Mouse (Mus musculus): ENCODE results near the gene Tifab. TPM values are rescaled to one million over a fixed set of nuclear protein-coding genes. Genes with fewer than 3 reads are reported as not detected.

Tifab gene
- polyA plus RNA-seq, 1 experiment from 2014 or later, result 1.3 TPM

- Histone ChIP-seq H3K9me3 (no peaks in the 10 kb centered on the region), H3K27ac (no peak overlapping the region), H3K4me1 (peaks cover 36% of the 10 kb centered on the region), H3K4me2 (replicated peaks) (no peak overlapping the region), H3K9ac (no peak overlapping the region), H3K36me3 (no peaks in the 10 kb centered on the region), H3K4me3 (no peak overlapping the region), H3K27me3 (no peaks in the 10 kb centered on the region)
- ATAC-seq (ENCODE audit: insufficient number of reproducible peaks, insufficient read depth, low FRiP score, low TSS enrichment), result no peak
- WGBS, result 58% methylated on average over 7 of the region's 7 CpGs
Observed at GRCm38 (mm10) chr13:56155671-56156070, 23.0 kb downstream of the Tifab start.

- Histone ChIP-seq H3K4me2 (replicated peaks) (no peak overlapping the region), H3K27ac (0 out of 2 replicates have a peak overlapping the region, but pooled peaks have one; percentile 54), H3K4me3 (no peak overlapping the region), H3K9ac (no peak overlapping the region), H3K36me3 (no peaks in the 10 kb centered on the region), H3K4me1 (peaks cover 31% of the 10 kb centered on the region), H3K9me3 (no peaks in the 10 kb centered on the region), H3K27me3 (no peaks in the 10 kb centered on the region)
- 48% methylated on average over 5 of the region's 5 CpGs for WGBS
- ATAC-seq (ENCODE audit: insufficient number of reproducible peaks, insufficient read depth, low FRiP score, low TSS enrichment), result no peak
Observed at GRCm38 (mm10) chr13:56155048-56155447, 23.6 kb downstream of the Tifab start.

DNA sequence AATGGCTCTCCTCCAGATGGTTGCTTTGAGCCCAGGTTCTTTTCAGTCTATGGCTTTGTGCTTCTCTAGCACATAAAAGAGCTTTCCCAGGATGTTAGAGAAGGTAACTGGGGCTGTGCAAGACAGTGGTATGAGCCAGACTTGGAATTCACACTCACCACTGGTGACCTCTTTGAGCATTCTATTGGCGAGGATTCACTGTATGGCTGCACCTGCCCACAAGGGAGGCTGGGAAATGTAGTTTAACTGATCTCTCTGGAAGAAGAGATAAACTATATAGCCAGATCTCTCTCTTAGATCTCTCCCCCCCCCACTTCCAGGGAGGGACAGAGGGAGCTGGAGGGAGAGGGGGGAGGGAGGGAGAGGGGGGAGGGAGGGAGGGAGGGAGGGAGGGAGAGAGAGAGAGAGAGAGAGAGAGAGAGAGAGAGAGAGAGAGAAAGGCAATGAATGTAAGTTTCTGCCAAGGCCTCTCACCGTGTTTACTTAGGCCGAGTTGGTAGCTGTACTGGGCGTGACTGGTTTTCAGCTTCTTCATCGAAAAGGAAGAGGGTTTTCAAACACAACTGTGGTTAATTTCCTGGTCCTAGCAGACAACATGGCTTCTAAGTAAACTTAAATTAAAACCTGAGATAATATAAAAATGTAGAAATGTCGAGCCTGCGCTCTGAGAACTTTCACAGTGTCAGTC, 25.8 kb downstream of the Tifab start:
- no peak overlapping the region for H3K4me3 ChIP-seq
- H3K36me3 ChIP-seq, result no peaks in the 10 kb centered on the region
- H3K27me3 ChIP-seq, result no peaks in the 10 kb centered on the region
- no peaks in the 10 kb centered on the region for H3K9me3 ChIP-seq
- no peak overlapping the region for H3K27ac ChIP-seq
- no peak overlapping the region for H3K4me2 ChIP-seq (replicated peaks)
- no peak overlapping the region for H3K9ac ChIP-seq
- WGBS, result 61% methylated on average over 7 of the region's 7 CpGs
- ATAC-seq (ENCODE audit: insufficient number of reproducible peaks, insufficient read depth, low FRiP score, low TSS enrichment), result no peak
- peaks cover 19% of the 10 kb centered on the region for H3K4me1 ChIP-seq

DNA sequence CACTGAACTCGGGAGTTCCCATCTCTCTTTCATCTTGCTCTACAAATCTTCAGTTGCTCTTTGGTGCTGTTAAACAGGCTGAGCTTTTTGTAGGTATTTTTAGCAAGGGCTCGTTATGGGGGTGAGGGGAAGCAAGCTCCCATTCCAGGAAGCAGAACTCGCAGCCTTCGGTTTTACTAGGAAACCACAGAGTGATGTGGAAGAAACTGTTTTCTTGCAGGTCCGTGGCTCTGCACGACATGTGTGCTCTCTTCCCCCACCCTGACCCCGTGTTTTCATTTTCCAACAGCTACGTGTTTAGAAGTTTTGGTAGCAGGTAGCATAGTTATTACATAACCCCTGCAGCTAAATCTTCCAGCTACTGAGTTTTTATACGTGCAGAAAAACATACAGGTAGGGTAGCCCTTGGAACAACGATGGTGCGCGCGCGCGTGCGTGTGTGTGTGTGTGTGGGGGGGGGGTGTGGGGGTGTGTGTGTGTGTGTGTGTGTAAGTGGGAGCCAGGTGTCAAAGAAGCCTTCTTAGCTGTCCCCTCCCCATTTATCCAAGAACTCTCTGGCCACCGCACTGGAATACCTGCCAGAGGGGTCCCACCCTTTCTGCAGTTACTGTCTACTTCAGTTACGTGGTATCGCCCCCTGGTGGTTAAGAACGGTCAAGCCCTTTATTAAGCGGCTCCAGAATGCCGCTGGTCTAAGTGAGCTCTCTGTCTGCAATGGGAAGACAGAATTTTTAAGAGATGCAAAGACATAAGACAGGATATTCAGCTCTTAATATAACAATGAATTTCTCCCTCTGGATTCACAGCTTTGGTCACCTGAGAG, 27.1 kb downstream of the Tifab start:
- peaks cover 19% of the 10 kb centered on the region for H3K4me1 ChIP-seq
- H3K9me3 ChIP-seq, result no peaks in the 10 kb centered on the region
- H3K36me3 ChIP-seq, result no peaks in the 10 kb centered on the region
- no peaks in the 10 kb centered on the region for H3K27me3 ChIP-seq
- no peak for ATAC-seq (ENCODE audit: insufficient number of reproducible peaks, insufficient read depth, low FRiP score, low TSS enrichment)
- 40% methylated on average over 22 of the region's 22 CpGs for WGBS
- peak overlapping the region; percentile 25 for H3K4me2 ChIP-seq (replicated peaks)
- H3K4me3 ChIP-seq, result no peak overlapping the region
- no peak overlapping the region for H3K9ac ChIP-seq
- H3K27ac ChIP-seq, result no peak overlapping the region

DNA sequence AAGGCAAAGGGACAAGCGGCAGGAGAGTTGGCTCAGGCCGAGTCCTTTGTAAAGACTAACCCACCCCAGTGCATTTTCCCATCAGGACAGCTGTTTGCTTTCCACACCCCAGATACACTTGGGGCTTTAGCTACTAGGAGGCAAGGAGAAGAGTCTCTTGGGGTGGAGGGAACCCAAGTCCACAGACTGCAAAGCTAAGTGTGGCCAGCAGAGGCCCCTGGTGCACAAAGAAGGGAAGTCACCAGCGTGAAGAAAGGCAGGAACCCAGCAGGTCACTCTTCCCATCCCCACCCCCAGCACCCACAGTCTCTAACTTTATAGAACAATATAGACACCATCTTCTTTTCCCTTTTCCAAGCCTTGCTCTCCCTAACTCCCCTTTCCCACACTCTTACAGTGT, 33.2 kb downstream of the Tifab start:
- Histone ChIP-seq H3K27me3 (no peaks in the 10 kb centered on the region), H3K9ac (no peak overlapping the region), H3K27ac (no peak overlapping the region), H3K4me2 (replicated peaks) (no peak overlapping the region), H3K9me3 (no peaks in the 10 kb centered on the region), H3K4me3 (no peak overlapping the region), H3K4me1 (0 out of 2 replicates have a peak, but pooled peaks cover 4% of the 10 kb centered on the region), H3K36me3 (no peaks in the 10 kb centered on the region)
- WGBS, result 39% methylated on average over 3 of the region's 3 CpGs
- no peak for ATAC-seq (ENCODE audit: insufficient number of reproducible peaks, insufficient read depth, low FRiP score, low TSS enrichment)

GRCm38 (mm10) chr13:56144021-56144420, 34.7 kb downstream of the Tifab start:
- WGBS, result 54% methylated on average over 2 of the region's 2 CpGs
- Histone ChIP-seq H3K4me1 (0 out of 2 replicates have a peak, but pooled peaks cover 4% of the 10 kb centered on the region), H3K4me3 (no peak overlapping the region), H3K27me3 (no peaks in the 10 kb centered on the region), H3K9me3 (no peaks in the 10 kb centered on the region), H3K27ac (no peak overlapping the region), H3K36me3 (no peaks in the 10 kb centered on the region), H3K9ac (no peak overlapping the region), H3K4me2 (replicated peaks) (no peak overlapping the region)
- ATAC-seq (ENCODE audit: insufficient number of reproducible peaks, insufficient read depth, low FRiP score, low TSS enrichment), result no peak

DNA sequence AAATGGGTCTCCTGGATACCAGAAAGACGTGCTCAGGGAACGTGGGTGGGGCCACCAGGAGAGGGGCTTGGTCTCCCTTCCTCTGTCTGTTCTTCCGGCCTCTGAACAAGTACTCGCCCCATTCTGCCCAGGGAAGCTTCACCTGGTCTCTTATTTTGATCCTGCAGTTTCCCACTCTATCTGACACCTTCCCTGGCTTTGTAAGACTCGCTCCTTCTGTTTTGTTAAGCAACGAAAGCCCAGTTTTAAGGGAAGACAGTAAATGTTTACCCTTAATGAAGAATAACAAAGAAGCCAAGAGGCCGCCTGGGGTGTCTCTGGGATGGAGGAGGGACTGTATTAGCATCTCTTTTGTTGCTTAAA, 35.6 kb downstream of the Tifab start:
- WGBS, result 22% methylated on average over 7 of the region's 7 CpGs
- Histone ChIP-seq H3K4me1 (0 out of 2 replicates have a peak, but pooled peaks cover 4% of the 10 kb centered on the region), H3K4me3 (no peak overlapping the region)

DNA sequence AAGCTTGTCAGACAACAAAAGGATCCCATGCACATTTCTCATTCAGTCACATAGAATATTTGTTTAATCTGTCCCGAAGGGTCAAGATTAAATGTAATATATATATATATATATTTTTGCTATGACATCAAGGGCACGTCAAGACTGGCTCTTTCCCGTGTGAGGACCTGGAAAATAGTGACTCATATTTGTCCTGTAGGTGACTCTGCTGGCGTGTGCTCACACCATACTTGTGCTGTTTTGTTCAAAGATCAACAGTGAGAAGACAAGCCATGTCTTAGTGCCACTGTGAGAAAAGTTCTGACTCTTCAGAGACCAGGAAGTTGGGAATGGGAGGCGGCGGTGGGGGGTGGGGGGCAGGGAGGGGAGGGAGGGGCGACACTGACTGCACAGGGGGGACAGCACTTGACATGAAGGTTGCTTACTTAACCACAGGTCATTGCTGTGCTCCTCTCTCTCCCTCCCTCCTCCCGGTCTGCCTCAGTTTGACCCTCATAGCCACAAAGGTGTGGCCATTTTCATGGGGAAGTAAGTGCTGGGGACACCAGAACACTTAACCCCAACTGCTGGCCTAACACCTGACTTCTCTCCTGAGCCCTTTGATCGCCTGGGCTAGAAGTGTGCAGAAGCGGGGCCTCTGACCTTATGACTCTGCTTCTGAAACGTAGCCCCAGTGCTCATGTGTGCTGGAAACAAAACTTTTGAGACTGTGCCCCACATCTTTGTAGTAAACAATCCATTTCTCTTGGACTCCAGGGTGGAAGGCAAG, 36.1 kb downstream of the Tifab start:
- Histone ChIP-seq H3K36me3 (no peaks in the 10 kb centered on the region), H3K4me2 (replicated peaks) (no peak overlapping the region), H3K27me3 (no peaks in the 10 kb centered on the region), H3K4me1 (0 out of 2 replicates have a peak, but pooled peaks cover 4% of the 10 kb centered on the region), H3K9me3 (no peaks in the 10 kb centered on the region), H3K27ac (no peak overlapping the region), H3K4me3 (no peak overlapping the region), H3K9ac (no peak overlapping the region)
- ATAC-seq (ENCODE audit: insufficient number of reproducible peaks, insufficient read depth, low FRiP score, low TSS enrichment), result no peak
- WGBS, result 21% methylated on average over 10 of the region's 11 CpGs

More for the DNA sequence above, 35.6 kb downstream of the Tifab start:
- H3K9ac ChIP-seq, result no peak overlapping the region
- no peak overlapping the region for H3K27ac ChIP-seq
- H3K36me3 ChIP-seq, result no peaks in the 10 kb centered on the region
- H3K27me3 ChIP-seq, result no peaks in the 10 kb centered on the region
- no peaks in the 10 kb centered on the region for H3K9me3 ChIP-seq
- H3K4me2 ChIP-seq (replicated peaks), result no peak overlapping the region
- ATAC-seq (ENCODE audit: insufficient number of reproducible peaks, insufficient read depth, low FRiP score, low TSS enrichment), result no peak

GRCm38 (mm10) chr13:56139167-56139751, 39.4 kb downstream of the Tifab start:
- peak overlapping the region; percentile 17; the same call in 1 of the 2 replicates for H3K27ac ChIP-seq
- no peaks in the 10 kb centered on the region for H3K9me3 ChIP-seq
- H3K36me3 ChIP-seq, result no peaks in the 10 kb centered on the region
- no peaks in the 10 kb centered on the region for H3K27me3 ChIP-seq
- WGBS, result 48% methylated on average over 6 of the region's 6 CpGs
- H3K4me1 ChIP-seq, result peaks cover 10% of the 10 kb centered on the region
- H3K4me3 ChIP-seq, result no peak overlapping the region
- no peak overlapping the region for H3K9ac ChIP-seq
- ATAC-seq (ENCODE audit: insufficient number of reproducible peaks, insufficient read depth, low FRiP score, low TSS enrichment), result no peak
- no peak overlapping the region for H3K4me2 ChIP-seq (replicated peaks)

GRCm38 (mm10) chr13:56136200-56136599, 42.5 kb downstream of the Tifab start, which contains the start of gene H2afy:
Gene H2afy, minus strand, starts transcription at chr13:56136361.
- H3K4me2 ChIP-seq (replicated peaks), result peak within 1 kb of the TSS; percentile 74
- H3K9ac ChIP-seq, result peak within 1 kb of the TSS; percentile 99
- H3K36me3 ChIP-seq, result peaks cover 8% of the 10 kb centered on the region; the same call in 1 of the 2 replicates
- peak within 1 kb of the TSS; percentile 99 for H3K4me3 ChIP-seq
- ATAC-seq (ENCODE audit: insufficient number of reproducible peaks, insufficient read depth, low FRiP score, low TSS enrichment), result no peak
- peak within 1 kb of the TSS; percentile 89 for H3K27ac ChIP-seq
- H3K4me1 ChIP-seq, result peaks cover 31% of the 10 kb centered on the region
- no peaks in the 10 kb centered on the region for H3K9me3 ChIP-seq
- no peaks in the 10 kb centered on the region for H3K27me3 ChIP-seq
- WGBS, result 82% methylated on average over 2 of the region's 2 CpGs

All from embryonic facial prominence, embryonic 12.5 days (tissue).